In genomic region chr12:34661378-34661777, GRCm38 (mm10) we compare ENCODE assay signal across 12 mouse cellular contexts.
DNase-seq lines count a peak whose midpoint lies in the region; ATAC-seq and TF ChIP-seq lines count a peak whose summit lies in the region.
"Had no signal": no experiment of that assay in that cellular context is flagged by ENCODE, and none has a peak within 500 bp of the region (broad histone marks: within the 10 kb centered on the region; RNA-seq: fewer than 3 reads in every experiment).

No protein-coding gene starts in this region.

- no peaks in the 10 kb centered on the region for H3K9me3 ChIP-seq in hindbrain, embryonic 15.5 days
- no peaks in the 10 kb centered on the region for H3K9me3 ChIP-seq in hindbrain, embryonic 12.5 days (replicated peaks)
- no peaks in the 10 kb centered on the region for H3K9me3 ChIP-seq in neural tube, embryonic 12.5 days
- no peaks in the 10 kb centered on the region for H3K9me3 ChIP-seq in hindbrain, postnatal 0 days (ENCODE audit: low read length)
- H3K9me3 ChIP-seq: heart, embryonic 12.5 days; megakaryocyte, embryonic 14.5 days had no signal

- H3K27ac ChIP-seq in hindbrain, embryonic 15.5 days (replicated peaks): no peak overlapping the region
- no peak overlapping the region for H3K27ac ChIP-seq in hindbrain, embryonic 12.5 days
- no peak overlapping the region for H3K27ac ChIP-seq in neural tube, embryonic 12.5 days
- no peak overlapping the region for H3K27ac ChIP-seq in hindbrain, postnatal 0 days
- H3K27ac ChIP-seq: liver, embryonic 14.5 days had no signal

- no peak overlapping the region for H3K9ac ChIP-seq in hindbrain, embryonic 15.5 days
- H3K9ac ChIP-seq in hindbrain, embryonic 12.5 days: no peak overlapping the region
- H3K9ac ChIP-seq in neural tube, embryonic 12.5 days: no peak overlapping the region
- no peak overlapping the region for H3K9ac ChIP-seq in hindbrain, postnatal 0 days (replicated peaks; ENCODE audit: low read length)
- H3K9ac ChIP-seq: heart, embryonic 12.5 days; liver, embryonic 14.5 days had no signal

- TF ChIP-seq CTCF in hindbrain, postnatal 0 days (IDR thresholded peaks at IDR 0.05; ENCODE audit: low read depth): peak; percentile 63

- ATAC-seq in hindbrain, embryonic 15.5 days (ENCODE audit: low FRiP score, low read depth): 0 out of 2 replicates have a peak, but pooled peaks have one; percentile 49
- ATAC-seq in hindbrain, embryonic 12.5 days (ENCODE audit: low FRiP score): no peak
- ATAC-seq in neural tube, embryonic 12.5 days (ENCODE audit: low FRiP score, low read depth): 0 out of 2 replicates have a peak, but pooled peaks have one; percentile 53
- ATAC-seq in hindbrain, postnatal 0 days: peak; percentile 79
- ATAC-seq: inflammation-experienced regulatory T-cells, adult 6 months had no signal

- no peaks in the 10 kb centered on the region for H3K36me3 ChIP-seq in hindbrain, embryonic 15.5 days
- H3K36me3 ChIP-seq in hindbrain, embryonic 12.5 days: no peaks in the 10 kb centered on the region
- H3K36me3 ChIP-seq in neural tube, embryonic 12.5 days: no peaks in the 10 kb centered on the region
- H3K36me3 ChIP-seq in hindbrain, postnatal 0 days (ENCODE audit: insufficient read depth, low read length): no peaks in the 10 kb centered on the region
- H3K36me3 ChIP-seq: heart, embryonic 12.5 days had no signal

- DNase-seq in neural tube, embryonic 10.5 days (ENCODE audit: extremely low spot score, low spot score): no peak
- peak; percentile 66 for DNase-seq in hindbrain, postnatal 0 days (ENCODE audit: low spot score)
- no peak for DNase-seq in yolk sac, embryonic 10.5 days (ENCODE audit: low spot score)
- DNase-seq in B cell, adult 2 months: no peak
- DNase-seq: cerebellum, postnatal 36 days had no signal

- no peaks in the 10 kb centered on the region for H3K4me1 ChIP-seq in hindbrain, embryonic 15.5 days (replicated peaks)
- no peaks in the 10 kb centered on the region; the same call in 1 of the 2 replicates for H3K4me1 ChIP-seq in hindbrain, embryonic 12.5 days
- H3K4me1 ChIP-seq in neural tube, embryonic 12.5 days: 0 out of 2 replicates have a peak, but pooled peaks cover 4% of the 10 kb centered on the region
- H3K4me1 ChIP-seq in hindbrain, postnatal 0 days (ENCODE audit: insufficient read depth, low read length): no peaks in the 10 kb centered on the region
- H3K4me1 ChIP-seq: heart, embryonic 12.5 days had no signal

- no peak overlapping the region for H3K4me2 ChIP-seq in hindbrain, embryonic 15.5 days
- H3K4me2 ChIP-seq in hindbrain, embryonic 12.5 days (replicated peaks): no peak overlapping the region
- no peak overlapping the region for H3K4me2 ChIP-seq in neural tube, embryonic 12.5 days (replicated peaks)
- H3K4me2 ChIP-seq in hindbrain, postnatal 0 days (ENCODE audit: low read depth, low read length): no peak overlapping the region
- H3K4me2 ChIP-seq: heart, embryonic 12.5 days had no signal

- H3K27me3 ChIP-seq in hindbrain, embryonic 15.5 days: no peaks in the 10 kb centered on the region
- no peaks in the 10 kb centered on the region for H3K27me3 ChIP-seq in hindbrain, embryonic 12.5 days
- H3K27me3 ChIP-seq in neural tube, embryonic 12.5 days (replicated peaks): no peaks in the 10 kb centered on the region
- H3K27me3 ChIP-seq in hindbrain, postnatal 0 days (ENCODE audit: insufficient read depth, low read length): no peaks in the 10 kb centered on the region
- H3K27me3 ChIP-seq: heart, embryonic 12.5 days; megakaryocyte, embryonic 14.5 days had no signal

- no peak overlapping the region for H3K4me3 ChIP-seq in hindbrain, embryonic 15.5 days
- H3K4me3 ChIP-seq in hindbrain, embryonic 12.5 days: no peak overlapping the region
- no peak overlapping the region for H3K4me3 ChIP-seq in neural tube, embryonic 12.5 days
- H3K4me3 ChIP-seq in hindbrain, postnatal 0 days (ENCODE audit: low read length): no peak overlapping the region
- H3K4me3 ChIP-seq: heart, embryonic 12.5 days; megakaryocyte, embryonic 14.5 days had no signal
